Mouse (Mus musculus) megakaryocyte progenitor cell, adult 5-6 weeks (primary cell): ENCODE measurements around the gene Madcam1. TPM values are rescaled to one million over a fixed set of nuclear protein-coding genes. Genes with fewer than 3 reads are reported as not detected.
"Not testable (repeated sequence)": the region's sequence is repeated elsewhere in the genome, so short reads cannot be mapped to it uniquely, and the experiment has no call there.

Experiments used
- ATAC-seq: replicated peaks from 2 replicates; pipeline ENCODE4 v1.8.0; 2016; ENCODE audit warnings: mild to moderate bottlenecking, moderate TSS enrichment, inconsistent platforms; ENCODE audit not compliant: poor library complexity
- total RNA-seq, 2 experiments: library from RNA; stranded (forward) in 1 of 2; stranded (reverse) in 1 of 2; fragments of 157-497, 149-512 nt in 1 of 2; fragments of 200-1000 nt in 1 of 2; gene quantifications; 2 replicates each; pipeline versions ENCODE4 v1.2.3 to v1.2.4; 2015 to 2017

Madcam1 gene
- total RNA-seq, 2 experiments from 2014 or later = not detected

DNA sequence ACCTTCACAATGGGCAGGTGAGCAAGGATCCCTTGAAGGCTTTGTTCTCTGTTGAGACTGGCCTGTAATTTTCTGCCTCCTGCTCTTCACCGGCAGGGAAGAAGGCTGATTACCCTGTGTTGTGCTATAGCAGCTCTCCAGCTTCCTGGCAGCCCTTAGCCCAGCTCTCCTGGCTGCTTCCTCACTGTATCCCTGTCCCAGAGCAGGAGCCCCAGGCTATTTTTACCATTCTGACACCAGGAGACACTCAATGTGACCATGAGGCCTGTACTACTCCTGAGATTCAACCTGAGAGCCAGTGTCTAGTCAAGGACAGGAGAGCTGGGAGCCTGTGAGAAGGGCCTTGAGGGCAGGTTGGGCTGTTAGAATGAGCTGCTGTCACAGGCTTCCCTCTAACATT lies 22.3 kb downstream of the Madcam1 start:
- ATAC-seq = no peak

DNA sequence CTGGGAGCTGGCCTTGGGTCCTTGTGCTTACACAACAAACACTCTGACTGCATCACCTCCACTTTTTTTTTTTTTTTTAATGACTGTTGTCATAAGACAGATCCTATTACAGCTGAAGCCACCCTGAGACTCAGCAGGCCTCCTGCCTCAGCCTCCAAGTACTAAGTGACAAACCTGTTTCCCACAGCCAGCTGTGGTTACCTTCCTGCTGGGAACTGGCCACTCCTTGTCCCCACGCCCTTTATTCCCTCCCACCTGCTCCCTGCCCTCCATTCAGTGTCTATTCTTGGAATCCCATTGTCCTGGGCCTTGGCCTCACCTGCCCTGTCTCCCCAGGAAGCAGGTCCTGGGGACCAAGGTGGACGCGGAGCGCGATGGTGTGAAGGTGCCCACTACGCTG lies 23.2 kb downstream of the Madcam1 start:
- no peak for ATAC-seq

DNA sequence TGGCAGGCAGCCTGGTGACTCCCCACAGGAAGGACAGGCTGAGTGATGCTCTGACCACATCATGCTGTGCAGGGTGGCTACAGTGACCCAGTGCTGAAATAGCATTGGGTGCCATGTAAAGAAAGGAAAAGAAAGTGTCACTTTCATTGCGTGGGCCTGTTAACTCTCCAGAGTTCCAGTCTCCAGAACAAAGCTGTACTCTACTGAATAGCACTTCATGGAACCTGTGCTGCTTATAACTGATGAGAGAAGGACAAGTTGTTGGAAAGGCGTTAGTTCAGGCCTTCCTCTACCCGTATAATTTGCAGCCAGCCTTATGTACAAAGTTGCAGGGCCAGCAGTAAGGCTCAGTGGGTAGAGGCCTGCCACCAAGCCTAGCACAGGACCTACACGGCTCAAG lies 24.4 kb downstream of the Madcam1 start, which contains the start of gene Gzmm:
Gene Gzmm, plus strand, starts transcription at position 301 of the 400 bp plus-strand sequence.
- no peak for ATAC-seq

DNA sequence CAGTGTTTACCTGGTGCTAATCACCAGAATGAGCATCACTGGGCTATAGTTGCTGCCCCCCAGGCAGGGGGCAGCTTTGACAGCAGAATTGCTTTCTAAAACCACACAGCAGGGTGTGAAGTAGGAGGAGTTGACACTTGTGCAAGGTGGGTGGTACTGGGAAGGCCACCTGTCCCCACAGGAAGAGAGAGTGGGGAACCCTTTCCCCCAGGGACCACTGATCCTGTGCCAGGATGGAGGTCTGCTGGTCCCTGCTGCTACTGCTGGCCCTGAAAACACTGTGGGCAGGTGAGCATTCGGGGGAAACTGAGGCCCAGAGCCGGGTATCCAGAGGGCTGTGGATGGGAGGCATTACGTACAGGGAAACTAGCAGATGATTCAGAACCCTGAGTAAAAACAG lies 24.8 kb downstream of the Madcam1 start:
- no peak for ATAC-seq

DNA sequence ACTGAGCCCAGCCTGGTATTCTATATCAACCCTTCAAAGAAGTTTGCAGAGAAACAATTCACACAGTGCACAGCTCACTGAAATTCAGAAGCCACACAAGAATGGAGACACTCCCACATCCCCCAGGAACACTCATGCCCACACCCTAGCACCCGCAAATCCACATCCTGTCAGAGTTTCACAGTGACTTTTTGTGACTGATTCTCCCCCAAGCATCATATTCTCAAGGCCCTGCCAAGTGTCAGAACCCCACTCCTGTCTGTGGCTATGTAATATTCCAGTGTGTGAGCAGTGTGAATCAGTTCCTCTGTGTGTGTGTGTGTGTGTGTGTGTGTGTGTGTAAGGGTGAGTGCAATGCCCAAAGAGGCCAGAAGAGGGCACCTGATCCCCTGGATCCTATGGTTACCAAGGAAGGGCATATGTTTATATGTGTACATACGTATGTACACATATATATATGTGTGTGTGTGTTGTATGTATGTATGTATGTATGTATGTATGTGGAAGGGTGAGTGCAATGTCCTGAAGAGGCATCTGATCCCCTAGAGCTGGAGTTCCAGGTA lies 27.7 kb downstream of the Madcam1 start:
- 0 out of 2 replicates have a peak, but pooled peaks have one; percentile 11 for ATAC-seq

GRCm38 (mm10) chr10:79693580-79694378 lies 29.4 kb downstream of the Madcam1 start:
- no peak for ATAC-seq

DNA sequence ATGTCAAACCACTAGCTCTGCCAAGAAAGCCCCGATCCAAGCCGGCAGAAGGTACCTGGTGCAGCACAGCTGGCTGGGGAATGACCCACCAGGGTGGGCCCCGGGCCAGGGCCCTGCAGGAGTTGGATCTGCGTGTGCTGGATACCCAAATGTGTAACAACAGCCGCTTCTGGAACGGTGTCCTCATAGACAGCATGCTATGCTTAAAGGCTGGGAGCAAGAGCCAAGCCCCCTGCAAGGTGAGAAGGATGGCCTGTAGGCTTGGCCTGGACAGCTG lies 30.0 kb downstream of the Madcam1 start:
- ATAC-seq = no peak

- peak; percentile 94 for ATAC-seq
Observed at GRCm38 (mm10) chr10:79695231-79696128, 31.1 kb downstream of the Madcam1 start.

DNA sequence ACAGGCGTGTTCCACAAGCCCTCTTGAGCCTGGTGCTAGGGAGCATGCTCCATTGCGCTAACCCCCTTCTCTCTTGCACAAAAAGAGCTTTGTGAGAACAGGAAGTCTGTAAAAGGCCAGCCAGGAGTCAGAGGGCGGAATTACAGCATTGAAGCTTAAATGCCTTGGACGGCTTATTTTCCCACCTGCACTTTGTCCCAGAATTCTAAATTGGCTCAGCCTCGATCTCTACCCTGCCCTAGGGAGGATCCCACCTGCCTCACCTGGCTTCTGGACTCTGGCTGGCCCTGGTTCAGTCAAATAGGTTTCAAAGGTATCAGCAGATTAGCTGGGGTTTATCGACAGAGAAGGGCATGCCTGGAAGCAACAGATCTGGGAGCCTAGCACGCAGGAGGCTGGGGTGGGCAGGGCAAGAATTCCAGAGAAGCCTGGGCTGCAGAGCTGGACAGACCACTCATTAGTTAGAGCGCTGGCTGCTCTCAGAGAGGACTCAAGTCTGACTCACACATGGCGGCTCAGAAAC lies 31.8 kb downstream of the Madcam1 start:
- ATAC-seq = peak; percentile 50

GRCm38 (mm10) chr10:79697916-79698315 lies 33.6 kb downstream of the Madcam1 start:
- no peak for ATAC-seq

DNA sequence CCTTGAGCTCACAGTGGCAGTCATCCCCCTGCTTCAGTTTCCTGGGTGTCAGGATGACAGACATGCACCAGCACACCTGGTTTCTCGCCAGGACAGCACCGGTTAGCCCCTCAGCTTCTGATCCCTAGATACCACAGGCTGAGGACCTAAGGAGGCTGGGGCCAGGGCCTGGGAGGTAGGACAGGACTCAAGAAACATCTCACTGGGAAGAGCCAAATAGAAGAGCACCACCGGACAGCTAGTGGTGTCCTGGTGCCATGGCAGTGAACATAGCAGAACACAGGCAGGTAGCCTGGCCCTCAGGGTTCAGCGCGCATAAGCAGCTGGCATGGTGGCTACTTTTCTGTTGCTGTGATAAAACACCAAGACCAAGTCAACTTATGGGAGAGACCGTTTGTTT lies 34.1 kb downstream of the Madcam1 start:
- no peak for ATAC-seq

- ATAC-seq = no peak
Observed at GRCm38 (mm10) chr10:79700676-79701075, 36.3 kb downstream of the Madcam1 start.

GRCm38 (mm10) chr10:79701443-79702129 lies 37.2 kb downstream of the Madcam1 start:
- ATAC-seq = no peak

DNA sequence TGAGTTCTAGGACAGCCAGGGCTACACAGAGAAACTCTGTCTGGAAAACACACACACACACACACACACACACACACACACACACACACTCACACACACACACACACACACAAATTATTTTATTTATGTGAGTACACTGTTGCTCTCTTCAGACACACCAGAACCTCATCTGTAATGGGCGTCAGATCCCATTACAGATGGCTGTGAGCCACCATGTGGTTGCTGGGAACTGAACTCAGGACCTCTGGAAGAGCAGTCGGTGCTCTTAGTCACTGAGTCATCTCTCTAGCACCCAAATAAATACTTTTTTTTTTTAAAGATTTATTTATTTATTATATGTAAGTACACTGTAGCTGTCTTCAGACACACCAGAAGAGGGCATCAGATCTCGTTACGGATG lies 38.6 kb downstream of the Madcam1 start:
- not testable (repeated sequence) for ATAC-seq

DNA sequence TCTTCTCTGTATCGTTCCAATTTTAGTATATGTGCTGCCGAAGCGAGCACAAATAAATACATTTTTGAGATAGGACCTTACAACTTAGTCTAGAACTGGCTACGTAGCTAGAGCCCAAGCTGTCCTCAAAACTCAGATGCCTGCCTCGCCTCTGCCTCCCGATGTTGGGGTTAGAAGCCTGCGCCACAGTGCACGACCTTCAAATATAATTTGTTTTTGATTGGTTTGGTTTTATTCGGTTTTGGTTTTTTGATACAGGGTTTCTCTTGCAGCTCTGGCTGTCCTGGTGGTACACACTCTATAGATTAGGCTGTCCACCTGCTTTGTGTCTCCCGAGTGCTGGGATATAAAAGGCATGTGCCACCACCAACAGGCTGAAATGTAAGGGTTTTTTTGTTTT lies 39.2 kb downstream of the Madcam1 start:
- ATAC-seq = no peak

GRCm38 (mm10) chr10:79704065-79704969 lies 40.0 kb downstream of the Madcam1 start, which contains the start of gene Bsg:
Bsg (plus strand) TSS chr10:79704491.
- peak; percentile 88 for ATAC-seq

GRCm38 (mm10) chr10:79704970-79705360 lies 40.6 kb downstream of the Madcam1 start:
- ATAC-seq = no peak

GRCm38 (mm10) chr10:79705951-79706350 lies 41.6 kb downstream of the Madcam1 start:
- peak; percentile 63 for ATAC-seq

DNA sequence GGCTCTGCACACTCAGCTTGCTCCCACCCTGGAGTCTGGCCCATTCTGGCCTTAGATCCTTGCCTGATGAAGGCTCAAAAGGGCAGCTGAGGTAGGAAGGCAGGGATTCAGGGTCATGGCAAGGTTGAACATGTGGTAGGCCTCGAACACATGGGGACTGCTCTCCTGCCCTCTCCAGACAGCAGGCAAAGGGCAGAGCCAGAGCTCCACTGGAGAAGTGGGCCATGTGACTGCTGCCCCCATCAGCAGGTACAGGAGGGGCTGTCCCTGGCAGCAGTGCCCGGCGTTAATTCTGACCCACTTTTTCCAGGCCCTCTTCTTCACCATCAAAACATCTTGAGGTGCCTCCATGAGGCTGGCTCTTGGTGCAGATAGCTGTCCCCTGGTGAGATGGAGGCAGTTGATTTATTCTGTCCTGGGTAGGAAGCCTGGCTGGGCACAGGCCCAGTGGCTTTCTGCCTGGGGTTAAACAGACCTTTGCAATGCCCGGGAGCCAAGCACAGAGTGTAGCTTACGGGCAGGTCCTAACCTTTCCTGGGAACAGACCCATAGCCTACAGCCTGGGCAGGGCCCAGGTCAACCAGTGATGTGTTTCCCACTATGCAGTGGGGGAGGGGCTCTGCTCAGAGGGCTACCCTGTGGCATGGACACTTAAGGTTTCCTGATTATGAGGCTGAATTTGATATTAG lies 42.2 kb downstream of the Madcam1 start:
- ATAC-seq = no peak
